Mouse (Mus musculus) lung, adult 2 months (tissue): ENCODE measurements around the gene Trpv4.

Source experiments
- CTCF ChIP-seq: fragments of 200-500 bp; IDR thresholded peaks from 2 replicates; pipeline ENCODE4 v1.5.1; 2011; ENCODE audit warnings: mild to moderate bottlenecking, low read length, control low read depth; ENCODE audit not compliant: insufficient read depth
- POLR2A ChIP-seq: fragments of 200-500 bp; IDR thresholded peaks from 2 replicates; pipeline ENCODE4 v1.6.1; 2011; ENCODE audit warnings: low read depth, mild to moderate bottlenecking, control low read depth, low read length, borderline replicate concordance; ENCODE audit errors: extremely low read depth

- no peak for TF ChIP-seq CTCF
- no peak for TF ChIP-seq POLR2A
Observed at GRCm38 (mm10) chr5:114688703-114689102, 30.5 kb upstream of the Trpv4 start.
